Mouse (Mus musculus): ENCODE measurements around the gene Gng2.
"Not testable (repeated sequence)": the region's sequence is repeated elsewhere in the genome, so short reads cannot be mapped to it uniquely, and the experiment has no call there.

Gene Gng2

GRCm38 (mm10) chr14:19935084-19935483, 42.3 kb downstream of the Gng2 start:
- DNase-seq = no peak

- DNase-seq = no peak
Measured at GRCm38 (mm10) chr14:19933314-19933713, 44.1 kb downstream of the Gng2 start.

DNA sequence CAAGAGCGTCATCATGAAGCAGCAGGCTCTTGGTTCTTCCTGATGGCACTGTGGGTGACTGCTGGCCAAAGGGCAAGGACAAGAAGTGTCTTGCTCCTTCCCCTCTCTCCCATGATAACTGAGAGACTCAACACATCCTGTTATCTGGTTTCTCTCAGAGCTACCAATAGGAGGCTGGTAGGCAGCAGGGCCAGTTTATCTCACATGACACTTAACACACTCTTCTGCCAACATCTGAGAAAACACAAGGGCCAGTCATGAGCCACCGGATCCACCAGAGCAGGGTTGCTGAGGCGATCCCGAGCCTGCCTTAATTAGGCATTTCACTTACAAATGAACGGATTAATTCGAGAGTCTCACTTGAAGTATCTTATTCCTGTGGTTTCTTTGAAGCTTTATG, 49.5 kb downstream of the Gng2 start:
- no peak for DNase-seq

DNA sequence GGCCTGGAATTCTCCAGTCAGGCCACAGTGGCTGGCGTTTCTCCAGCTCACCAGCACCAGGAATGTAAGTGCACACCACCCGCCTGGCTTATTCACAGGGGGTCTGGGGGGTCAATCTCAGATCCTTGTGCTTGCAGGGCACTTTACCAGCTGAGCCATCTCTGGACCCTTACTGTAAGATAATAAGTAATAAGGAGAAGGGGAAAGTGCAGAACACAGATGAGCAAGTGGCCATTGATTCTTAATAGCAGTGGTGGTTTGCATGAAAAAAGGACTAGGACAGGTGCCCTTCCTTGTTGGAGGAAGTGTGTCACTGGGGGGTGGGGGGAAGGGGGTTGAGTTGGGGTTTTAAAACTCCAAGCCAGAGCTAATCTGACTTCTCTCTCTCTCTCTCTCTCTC, 50.3 kb downstream of the Gng2 start:
- no peak for DNase-seq

GRCm38 (mm10) chr14:19926312-19926711, 51.1 kb downstream of the Gng2 start:
- no peak for DNase-seq

DNA sequence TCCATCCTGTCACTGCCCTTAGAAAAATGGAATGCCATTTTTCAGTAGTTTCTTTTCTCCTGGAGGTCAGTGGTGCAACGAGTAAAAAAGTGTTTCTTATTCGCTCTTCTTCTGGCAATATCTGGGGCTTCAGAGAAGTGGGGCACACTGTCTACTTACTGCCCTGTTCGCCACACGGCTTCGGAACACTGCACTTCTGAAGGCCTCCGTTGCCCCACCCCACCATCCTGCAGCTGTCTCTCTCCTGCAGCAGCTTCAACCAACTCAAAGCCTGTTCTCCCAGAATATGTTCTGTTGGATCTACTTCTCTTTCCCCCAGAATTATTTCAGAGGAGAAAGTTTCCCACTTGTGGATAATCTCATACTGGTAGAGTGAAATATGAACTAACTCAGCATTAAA, 52.3 kb downstream of the Gng2 start:
- DNase-seq = no peak

DNA sequence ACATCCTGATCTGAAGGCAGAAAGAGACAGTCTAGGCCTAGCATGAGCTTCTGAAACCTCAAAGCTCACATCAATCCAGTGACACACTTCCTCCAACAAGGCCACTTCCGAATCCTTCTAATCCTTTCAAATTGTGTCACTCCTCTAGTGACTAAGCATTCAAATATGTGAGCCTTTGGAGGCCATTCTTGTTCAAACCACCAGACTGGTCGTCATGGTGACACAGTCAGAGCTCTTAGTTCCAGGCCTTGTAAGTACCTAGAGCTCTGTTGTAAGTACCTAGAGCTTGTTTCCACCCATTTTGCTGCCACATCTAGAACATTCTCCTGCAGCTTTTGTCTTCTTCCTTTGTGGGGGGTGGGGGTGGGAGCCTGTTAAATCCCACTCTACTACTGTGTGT, 53.3 kb downstream of the Gng2 start:
- peak; percentile 27 for DNase-seq

- peak; percentile 79 for DNase-seq
Measured at GRCm38 (mm10) chr14:19920254-19920691, 57.2 kb downstream of the Gng2 start.

- no peak for DNase-seq
Measured at GRCm38 (mm10) chr14:19919789-19920188, 57.6 kb downstream of the Gng2 start.

DNA sequence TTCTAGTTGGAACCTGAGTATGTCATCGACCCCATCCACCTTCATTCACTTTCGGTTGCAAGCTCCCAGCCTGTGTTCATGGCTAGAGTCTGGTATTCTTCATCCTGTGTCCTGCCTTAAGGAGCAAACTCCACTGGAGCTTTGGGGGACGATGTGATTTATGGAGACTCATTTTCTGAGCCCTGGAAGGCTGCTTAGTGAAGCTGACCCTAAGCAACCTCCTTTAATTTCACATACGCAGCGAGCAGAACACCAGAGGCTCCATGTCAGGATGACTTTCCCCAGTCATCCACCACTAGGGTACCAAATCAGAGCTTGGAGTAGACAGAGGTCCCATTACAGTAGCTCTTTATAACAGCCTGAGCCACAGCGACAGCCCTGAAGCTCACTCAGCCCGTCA, 59.9 kb downstream of the Gng2 start:
- DNase-seq = no peak

DNA sequence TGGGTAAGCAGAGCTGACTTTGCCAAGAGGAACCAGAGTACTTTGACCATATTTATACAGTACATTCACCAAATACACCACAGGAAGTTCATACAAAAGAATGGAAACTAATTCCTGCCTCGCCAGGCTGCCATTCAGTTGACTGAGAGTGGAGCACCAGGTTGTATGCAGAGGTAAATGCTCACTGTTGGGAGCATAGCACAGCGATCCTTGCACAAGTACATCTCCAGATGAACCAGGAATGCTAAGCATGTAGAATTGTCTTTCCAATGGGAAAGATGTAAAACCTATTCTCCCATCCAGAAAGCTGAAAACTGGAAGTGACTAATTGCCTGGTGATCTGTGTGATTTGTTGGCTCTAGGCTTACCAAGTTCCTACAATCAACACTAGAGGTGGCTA, 61.1 kb downstream of the Gng2 start:
- DNase-seq = no peak

- DNase-seq = no peak
Measured at GRCm38 (mm10) chr14:19912891-19913290, 64.5 kb downstream of the Gng2 start.

- no peak for DNase-seq
Measured at GRCm38 (mm10) chr14:19905615-19906014, 71.8 kb downstream of the Gng2 start.

GRCm38 (mm10) chr14:19904821-19905220, 72.6 kb downstream of the Gng2 start:
- DNase-seq = peak; percentile 35

- DNase-seq = no peak
Measured at GRCm38 (mm10) chr14:19904031-19904430, 73.4 kb downstream of the Gng2 start.

GRCm38 (mm10) chr14:19900492-19900891, 76.9 kb downstream of the Gng2 start:
- DNase-seq = no peak

DNA sequence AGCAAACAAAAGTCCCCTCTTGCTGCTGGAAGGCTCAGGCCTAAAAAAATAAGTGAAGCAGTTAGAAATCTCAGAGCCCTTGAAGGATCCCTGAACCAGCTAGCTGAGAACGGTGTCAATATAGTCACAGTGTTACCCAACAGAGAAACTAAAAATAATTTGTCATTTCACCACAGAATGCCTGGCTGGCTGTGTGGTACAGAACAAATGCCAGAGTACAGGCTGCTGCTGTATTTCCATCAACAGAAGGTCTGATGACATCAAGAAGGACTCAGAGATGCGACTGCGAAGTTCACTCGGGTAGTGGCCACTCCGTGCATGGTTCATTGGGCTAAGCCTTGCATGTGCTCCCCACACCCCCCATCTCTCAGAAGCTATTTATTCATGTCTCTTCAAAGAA, 89.9 kb downstream of the Gng2 start:
- no peak for DNase-seq

DNA sequence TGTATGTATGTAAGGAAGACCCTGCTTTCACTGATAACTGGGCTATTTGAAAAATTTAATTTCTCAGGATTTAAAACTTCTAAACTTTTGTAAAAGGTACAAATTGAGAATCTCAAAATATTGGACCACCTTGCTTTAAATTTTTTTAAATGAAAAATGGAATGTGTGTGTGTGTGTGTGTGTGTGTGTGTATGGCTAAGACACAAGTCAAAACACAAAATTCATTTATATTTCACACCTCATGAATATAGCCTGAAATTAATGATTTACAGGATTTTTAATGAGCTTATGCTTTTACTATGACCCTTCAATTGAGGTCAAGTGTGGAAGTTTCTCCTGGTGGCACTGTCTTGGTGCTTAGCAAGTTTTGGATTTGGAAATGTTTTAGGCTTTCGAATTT, 93.0 kb downstream of the Gng2 start:
- DNase-seq = not testable (repeated sequence)

DNA sequence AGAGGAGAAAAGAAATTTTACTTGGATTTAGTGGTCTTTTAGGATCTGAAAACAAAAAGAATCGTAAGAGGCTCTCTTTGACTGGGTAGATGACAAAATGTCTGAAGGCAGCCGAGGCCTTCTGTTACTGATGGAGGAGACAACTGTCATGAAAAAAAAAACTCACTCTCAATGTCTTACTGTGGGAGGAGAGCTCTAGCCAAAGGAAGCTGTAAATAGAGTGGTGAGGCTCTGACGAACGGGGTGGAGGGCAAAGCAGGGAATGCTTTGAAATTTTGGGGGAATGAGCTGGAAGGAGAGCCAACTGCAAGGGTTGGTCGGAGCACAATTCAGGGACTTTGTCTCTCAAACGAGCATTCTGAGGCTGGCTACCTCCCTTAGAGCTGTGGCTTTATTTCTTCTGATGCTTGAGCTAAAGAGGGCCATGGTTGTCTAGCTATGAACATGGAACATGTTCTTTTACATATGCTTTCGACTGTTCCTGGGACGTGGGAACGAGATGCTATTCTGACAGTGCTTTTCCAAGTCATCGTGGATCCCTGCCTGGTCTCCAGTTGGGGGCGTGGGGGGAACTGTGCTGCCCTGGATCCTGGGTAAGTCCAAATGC, 103.1 kb downstream of the Gng2 start:
- DNase-seq = no peak

DNA sequence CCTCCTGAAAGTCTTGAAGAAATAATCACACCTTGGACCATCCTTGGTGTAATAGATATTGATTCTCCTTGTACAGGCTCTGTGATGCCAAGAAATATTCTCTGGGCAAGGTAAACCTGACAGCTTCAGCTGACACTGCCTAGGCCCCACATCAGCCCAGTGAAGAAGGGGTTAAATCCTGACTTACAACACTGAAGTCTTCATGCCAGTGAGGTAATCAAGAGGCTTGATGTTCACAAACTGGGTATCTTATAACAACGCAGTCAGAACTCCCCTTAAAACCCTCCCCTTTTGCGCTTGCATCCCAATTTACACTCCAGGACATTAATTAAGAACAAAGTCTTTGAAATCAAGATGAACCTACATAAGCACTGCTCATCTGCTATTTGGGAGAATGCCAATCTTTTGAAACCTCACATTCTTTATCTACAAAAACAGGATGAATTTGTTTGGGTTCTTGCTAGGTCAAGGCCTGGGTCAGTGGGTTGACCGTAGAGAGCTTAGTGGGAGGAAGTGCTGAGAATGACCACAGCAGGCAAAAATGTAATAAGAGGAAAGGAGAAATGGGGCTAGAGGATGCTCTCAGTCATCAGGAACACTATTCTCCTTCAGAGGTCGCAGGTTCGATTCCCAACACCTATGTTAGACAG, 110.0 kb downstream of the Gng2 start:
- peak; percentile 11 for DNase-seq

GRCm38 (mm10) chr14:19865121-19865520, 112.3 kb downstream of the Gng2 start:
- DNase-seq = not testable (repeated sequence)

DNA sequence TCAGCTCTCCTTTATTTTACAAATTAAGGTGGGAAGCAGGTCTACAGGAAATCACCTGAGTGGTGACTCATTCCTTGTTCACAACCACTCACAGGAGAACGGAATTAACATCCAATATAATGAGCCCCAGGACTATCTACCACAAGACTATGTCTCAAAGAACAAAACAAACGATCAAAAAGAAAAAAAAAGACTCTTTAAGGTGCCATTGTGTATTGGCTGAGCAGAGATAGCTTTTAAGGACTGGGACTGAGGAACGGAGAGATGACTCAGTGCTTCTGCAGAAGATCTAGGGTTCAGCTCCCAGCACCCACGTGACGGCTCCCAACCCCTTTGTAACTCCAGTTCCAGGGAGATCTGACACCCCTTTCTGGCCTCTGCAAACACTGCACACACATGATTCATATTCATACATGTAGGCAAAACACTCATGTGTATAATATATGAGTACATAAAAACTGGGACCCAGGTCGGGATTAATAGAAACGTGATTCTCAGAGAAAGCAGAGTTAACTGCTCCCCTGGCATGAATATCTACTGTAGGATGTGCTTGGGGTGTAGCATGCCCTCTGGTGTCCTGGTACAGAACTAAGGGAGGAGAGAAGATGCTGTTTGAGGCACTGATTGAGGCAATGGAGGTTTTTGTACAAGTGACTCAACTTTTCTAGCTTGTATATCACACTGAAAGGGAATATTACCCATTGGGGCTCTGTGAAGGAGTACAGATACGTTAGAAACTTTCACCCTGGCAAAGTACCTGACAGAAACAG, 115.9 kb downstream of the Gng2 start:
- DNase-seq = no peak

DNA sequence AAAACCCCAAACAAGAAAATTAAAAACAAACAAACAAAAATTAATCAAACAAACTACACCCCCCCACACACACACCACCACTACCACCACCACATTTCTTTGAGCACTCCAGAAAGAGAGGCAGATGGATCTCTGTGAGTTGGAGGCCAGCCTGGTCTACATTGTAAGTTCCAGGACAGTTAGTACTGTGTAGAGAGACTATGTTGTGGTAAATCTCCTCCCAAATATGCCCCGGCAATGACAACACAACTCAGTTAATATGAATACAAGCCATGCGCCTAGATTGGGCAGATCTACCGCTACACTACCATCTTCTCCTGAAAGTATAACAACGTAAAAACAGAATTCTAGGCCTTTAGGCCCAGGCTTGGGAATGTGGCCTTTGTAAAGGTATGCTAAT, 117.1 kb downstream of the Gng2 start:
- no peak for DNase-seq

All from retina, postnatal 1 day (tissue).